Mouse (Mus musculus): ENCODE results near the gene Micall1.

GRCm38 (mm10) chr15:79148533-79148932 is 39.8 kb downstream of the Micall1 start:
- TF ChIP-seq POLR2A (IDR thresholded peaks at IDR 0.05; ENCODE audit: extremely low read depth, insufficient read depth, low read length), result no peak
- TF ChIP-seq CTCF (IDR thresholded peaks at IDR 0.05; ENCODE audit: extremely low read depth, insufficient read depth, low read length), result peak; percentile 93
